Mouse (Mus musculus) lung, adult 2 months (tissue): ENCODE measurements around the gene Cacna2d4. TPM values are rescaled to one million over a fixed set of nuclear protein-coding genes. Genes with fewer than 3 reads are reported as not detected.
"Not testable (repeated sequence)": the region's sequence is repeated elsewhere in the genome, so short reads cannot be mapped to it uniquely, and the experiment has no call there.

ENCODE experiments used
- DNase-seq: peaks from one replicate; pipeline ENCODE4 v3.0.0; 2022
- H3K4me1 ChIP-seq: fragments of 200-500 bp; 2 replicates; pipeline ENCODE4 v1.6.1; 2011; ENCODE audit warnings: low read length; ENCODE audit not compliant: control insufficient read depth, insufficient read depth
- H3K4me3 ChIP-seq: fragments of 200-500 bp; replicated peaks from 2 replicates; pipeline ENCODE3; 2011; ENCODE audit warnings: low read depth, mild to moderate bottlenecking, control low read depth, low read length; ENCODE audit errors: extremely low read depth
- CTCF ChIP-seq: fragments of 200-500 bp; IDR thresholded peaks from 2 replicates; pipeline ENCODE4 v1.5.1; 2011; ENCODE audit warnings: mild to moderate bottlenecking, low read length, control low read depth; ENCODE audit not compliant: insufficient read depth
- POLR2A ChIP-seq: fragments of 200-500 bp; IDR thresholded peaks from 2 replicates; pipeline ENCODE4 v1.6.1; 2011; ENCODE audit warnings: low read depth, mild to moderate bottlenecking, control low read depth, low read length, borderline replicate concordance; ENCODE audit errors: extremely low read depth
- WGBS: fragments of 180-500 bp; shearing (Covaris S2); methylation state at CpG from one replicate; pipeline ENCODE4 v1.1.7; 2018; 5-methylcytosine and 5-hydroxymethylcytosine counted together
- polyA plus RNA-seq: library from polyadenylated mRNA; depleted of rRNA; stranded (reverse); fragments of >200 nt; gene quantifications from 2 replicates; pipeline ENCODE4 v1.2.3, GENCODE M21; 2012

The Cacna2d4 gene
- polyA plus RNA-seq, 1 experiment: 4.0 TPM

- WGBS: 64% methylated on average over 8 of the region's 8 CpGs
- Histone ChIP-seq H3K4me3 (no peak overlapping the region), H3K4me1 (no peaks in the 10 kb centered on the region)
- TF ChIP-seq POLR2A: no peak
- no peak for TF ChIP-seq CTCF
- DNase-seq: no peak
Measured at GRCm38 (mm10) chr6:119199274-119199879, 36.9 kb upstream of the Cacna2d4 start.

DNA sequence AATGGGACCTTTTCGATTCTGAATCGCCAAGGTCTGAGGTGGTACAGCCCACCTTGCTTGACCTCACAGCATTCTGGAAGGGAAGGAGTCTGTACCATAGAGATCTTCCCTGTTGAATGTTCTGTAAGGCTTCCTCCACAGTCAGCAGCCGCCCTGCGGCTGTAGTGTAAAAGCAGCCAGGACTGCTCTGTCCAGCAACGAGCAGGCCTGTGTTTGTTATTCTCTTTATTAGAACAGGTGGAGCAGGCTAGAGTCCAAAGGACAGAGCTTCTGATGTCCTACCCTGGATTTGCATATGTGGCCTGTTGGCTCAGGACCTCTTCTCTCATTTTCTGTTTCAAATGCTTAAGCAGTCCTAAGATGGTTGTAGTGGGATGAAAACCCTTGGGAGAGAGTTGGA, 36.0 kb upstream of the Cacna2d4 start:
- H3K4me1 ChIP-seq: no peaks in the 10 kb centered on the region
- no peak overlapping the region for H3K4me3 ChIP-seq
- no peak for DNase-seq
- TF ChIP-seq POLR2A (no peak), CTCF (no peak)
- WGBS: 80% methylated on average over 5 of the region's 5 CpGs

DNA sequence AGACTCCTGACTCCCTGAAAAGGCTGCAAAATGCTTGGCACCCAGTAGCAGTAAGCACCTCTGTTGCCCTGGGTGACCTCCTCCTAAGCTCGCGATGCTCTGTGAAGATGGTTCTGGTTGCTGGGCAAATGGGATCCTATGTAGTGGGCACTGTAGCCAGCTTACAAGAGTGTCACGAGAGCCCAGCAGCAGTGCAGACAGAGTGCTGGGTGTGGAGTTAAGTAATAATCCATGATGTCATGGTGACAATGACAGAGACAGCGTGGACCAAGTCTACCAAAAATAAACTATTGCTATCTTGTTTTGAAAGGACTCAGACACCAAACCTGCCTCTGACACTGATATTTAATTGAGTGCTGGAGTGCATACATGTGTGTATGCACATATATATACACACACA, 34.8 kb upstream of the Cacna2d4 start:
- DNase-seq: no peak
- Histone ChIP-seq H3K4me1 (no peaks in the 10 kb centered on the region), H3K4me3 (no peak overlapping the region)
- WGBS: 80% methylated on average over 4 of the region's 4 CpGs
- TF ChIP-seq POLR2A: no peak
- TF ChIP-seq CTCF: no peak

DNA sequence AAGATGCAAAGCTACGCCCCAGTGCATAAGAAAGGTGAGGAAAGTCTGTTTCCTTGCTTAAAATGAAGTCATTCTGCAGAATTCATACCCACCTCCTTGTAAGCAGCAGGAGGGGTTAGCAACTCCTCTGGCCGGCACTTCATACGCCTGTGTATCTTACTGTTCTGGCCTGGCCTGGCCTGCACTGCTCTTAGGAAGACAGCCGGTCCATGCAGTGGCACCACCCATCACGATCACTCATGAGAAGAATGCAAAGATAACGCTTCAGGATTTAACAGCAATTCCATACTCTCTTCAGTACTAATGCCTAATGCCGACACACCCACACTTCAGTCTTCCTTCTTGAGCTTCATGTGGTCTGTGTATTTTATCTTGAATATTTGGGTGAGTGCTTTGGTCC, 32.0 kb upstream of the Cacna2d4 start:
- no peaks in the 10 kb centered on the region for H3K4me1 ChIP-seq
- TF ChIP-seq POLR2A: no peak
- TF ChIP-seq CTCF: no peak
- no peak overlapping the region for H3K4me3 ChIP-seq
- no peak for DNase-seq
- WGBS: 79% methylated on average over 7 of the region's 7 CpGs

DNA sequence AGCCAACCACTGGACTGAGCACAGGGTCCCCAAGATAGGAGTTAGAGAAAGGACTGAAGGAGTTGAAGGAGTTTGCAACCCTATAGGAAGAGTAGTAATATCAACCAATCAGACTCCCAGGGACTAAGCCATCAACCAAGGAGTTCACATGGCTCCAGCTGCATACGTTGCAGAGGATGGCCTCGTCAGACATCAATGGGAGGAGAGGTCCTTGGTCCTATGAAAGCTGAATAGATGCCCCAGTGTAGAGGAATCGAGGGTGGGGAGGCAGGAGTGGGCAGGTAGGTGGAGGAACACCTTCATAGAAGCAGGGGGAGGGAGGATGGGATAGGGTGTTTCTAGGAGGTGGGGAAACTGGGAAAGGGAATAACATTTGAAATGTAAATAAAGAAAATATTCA, 31.4 kb upstream of the Cacna2d4 start:
- no peaks in the 10 kb centered on the region for H3K4me1 ChIP-seq
- TF ChIP-seq CTCF (no peak), POLR2A (no peak)
- H3K4me3 ChIP-seq: no peak overlapping the region
- WGBS: 73% methylated on average over 3 of the region's 3 CpGs
- DNase-seq: no peak

DNA sequence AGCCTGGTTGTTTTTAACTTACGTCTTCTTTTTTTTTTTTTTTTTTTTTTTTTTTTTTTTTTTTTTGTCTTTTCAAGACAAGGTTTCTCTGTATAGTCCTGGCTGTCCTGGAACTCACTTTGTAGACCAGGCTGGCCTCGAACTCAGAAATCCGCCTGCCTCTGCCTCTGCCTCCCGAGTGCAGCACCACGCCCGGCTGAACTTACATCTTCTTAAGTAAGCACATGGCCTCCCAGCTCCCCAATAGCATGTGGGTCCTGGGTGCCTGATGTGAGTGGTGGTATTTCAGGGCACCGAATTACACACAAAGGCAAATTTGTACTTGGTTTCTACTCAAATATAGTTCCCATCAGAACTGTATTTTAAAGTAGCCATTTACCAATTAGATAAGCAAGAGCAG, 30.3 kb upstream of the Cacna2d4 start:
- DNase-seq, H3K4me1 ChIP-seq, H3K4me3 ChIP-seq: not testable (repeated sequence)
- WGBS: 91% methylated on average over 7 of the region's 7 CpGs

DNA sequence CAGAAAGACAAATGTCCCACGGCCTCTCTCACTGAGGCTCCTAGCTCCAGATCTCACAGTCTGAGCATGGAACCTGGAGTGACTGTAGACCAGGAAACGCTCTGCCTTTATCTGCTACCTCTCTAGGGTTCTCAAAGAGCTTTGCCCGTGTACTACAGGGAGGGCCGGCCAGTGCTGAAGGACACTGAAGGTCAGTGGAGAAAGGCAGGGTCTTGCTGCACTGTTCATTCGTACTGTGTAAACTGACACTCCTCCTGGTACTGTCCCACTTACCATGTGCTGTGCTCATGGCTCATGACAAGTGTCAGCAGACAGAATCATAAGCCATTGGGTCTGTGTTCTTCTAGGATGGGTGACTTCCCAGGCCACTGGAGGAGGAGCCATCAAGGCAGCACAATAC, 23.0 kb upstream of the Cacna2d4 start:
- Histone ChIP-seq H3K4me1 (no peaks in the 10 kb centered on the region), H3K4me3 (no peak overlapping the region)
- no peak for DNase-seq
- no peak for TF ChIP-seq CTCF
- no peak for TF ChIP-seq POLR2A
- 79% methylated on average over 5 of the region's 5 CpGs for WGBS

DNA sequence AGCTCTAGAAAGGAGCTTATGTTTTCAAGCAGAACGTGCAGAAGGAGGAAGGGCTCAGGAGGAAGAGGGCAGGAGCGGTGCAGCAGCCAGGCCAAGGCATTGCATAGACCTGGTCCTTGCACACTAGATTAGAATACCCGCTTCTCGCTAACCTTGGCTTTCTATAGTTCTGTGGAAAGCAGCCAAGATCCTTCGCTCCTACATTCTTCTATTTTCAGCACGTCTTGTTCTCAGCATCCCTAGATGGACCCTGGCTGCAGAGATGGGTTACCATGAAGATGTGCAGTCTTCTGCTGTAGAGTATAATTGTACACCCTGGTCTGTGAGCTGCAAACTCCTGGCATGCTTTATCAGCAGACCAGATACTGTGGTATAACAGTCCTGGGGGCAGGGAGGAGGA, 22.1 kb upstream of the Cacna2d4 start:
- no peak for TF ChIP-seq POLR2A
- no peak for TF ChIP-seq CTCF
- H3K4me1 ChIP-seq: no peaks in the 10 kb centered on the region
- 88% methylated on average over 6 of the region's 6 CpGs for WGBS
- H3K4me3 ChIP-seq: no peak overlapping the region
- DNase-seq: no peak

- no peak for DNase-seq
- TF ChIP-seq CTCF: no peak
- no peak for TF ChIP-seq POLR2A
- WGBS: 79% methylated on average over 10 of the region's 10 CpGs
- Histone ChIP-seq H3K4me1 (no peaks in the 10 kb centered on the region), H3K4me3 (no peak overlapping the region)
Measured at GRCm38 (mm10) chr6:119215040-119215613, 21.2 kb upstream of the Cacna2d4 start.

DNA sequence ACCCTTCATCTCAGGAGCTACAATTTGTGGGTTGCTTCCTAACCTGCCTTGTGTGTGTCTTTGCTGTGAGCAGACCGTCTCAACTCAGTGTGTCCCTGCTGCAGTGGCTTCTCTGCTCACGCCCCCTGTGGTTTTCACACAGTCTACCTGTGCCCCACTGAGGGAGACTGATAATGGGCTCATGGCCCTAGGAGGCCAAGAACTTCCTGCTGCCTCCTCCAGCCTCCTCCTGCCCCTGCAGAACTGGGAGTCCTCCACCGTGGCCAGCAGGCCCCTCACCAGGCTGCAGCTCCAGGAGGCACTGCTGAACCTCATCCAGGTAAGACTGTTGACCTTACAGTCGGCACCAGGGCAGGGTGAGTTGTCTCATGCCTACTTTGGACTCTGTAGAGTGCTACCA, 18.7 kb upstream of the Cacna2d4 start:
- WGBS: 54% methylated on average over 4 of the region's 4 CpGs
- TF ChIP-seq CTCF: no peak
- TF ChIP-seq POLR2A: no peak
- Histone ChIP-seq H3K4me3 (no peak overlapping the region), H3K4me1 (no peaks in the 10 kb centered on the region)
- DNase-seq: no peak
